Mouse (Mus musculus): ENCODE data around the gene Btk.
A peak's percentile ranks its signal among the peaks of the same experiment; 100 is the strongest.

Btk gene

DNA sequence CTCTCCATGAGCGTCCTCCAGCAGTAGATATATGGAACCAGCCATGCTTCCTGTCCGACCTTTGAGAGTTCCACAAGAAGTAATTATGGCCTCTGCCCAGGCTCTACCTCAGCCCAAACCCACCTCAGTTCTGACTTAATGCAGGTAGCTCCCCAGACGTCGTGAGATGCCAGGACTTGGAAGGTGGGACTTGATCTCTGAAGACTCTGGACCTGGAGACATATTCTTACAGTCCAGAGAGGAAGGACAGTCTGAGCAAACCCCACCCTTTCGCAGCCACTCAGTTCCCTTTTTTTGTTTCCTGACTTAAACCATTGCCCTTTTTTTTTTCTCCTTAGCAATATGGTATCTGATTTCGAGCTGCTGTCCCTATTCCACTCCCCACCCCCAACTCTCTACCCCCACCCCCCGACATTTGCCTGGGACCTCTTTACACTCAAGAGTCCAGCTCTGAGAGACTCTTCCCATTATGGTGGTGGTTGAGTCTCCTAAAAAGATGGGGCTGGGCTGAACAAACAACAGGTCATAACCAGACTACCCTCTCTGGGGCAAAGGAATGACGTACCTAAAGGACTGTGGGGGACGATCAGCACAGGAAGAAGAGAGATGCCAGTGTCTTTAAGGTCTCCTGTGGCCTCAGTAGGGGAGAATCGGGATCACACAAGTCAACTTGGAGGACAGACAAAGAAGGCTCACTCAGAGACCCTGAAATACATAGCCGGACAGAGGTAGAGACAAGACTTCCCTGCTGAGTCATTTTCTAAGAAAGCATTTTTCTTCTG is at the start of gene Btk:
Gene Btk, minus strand, starts transcription at position 683 of the 782 bp plus-strand sequence.
- no peak for DNase-seq (ENCODE audit: low spot score in 2 of 2)

DNA sequence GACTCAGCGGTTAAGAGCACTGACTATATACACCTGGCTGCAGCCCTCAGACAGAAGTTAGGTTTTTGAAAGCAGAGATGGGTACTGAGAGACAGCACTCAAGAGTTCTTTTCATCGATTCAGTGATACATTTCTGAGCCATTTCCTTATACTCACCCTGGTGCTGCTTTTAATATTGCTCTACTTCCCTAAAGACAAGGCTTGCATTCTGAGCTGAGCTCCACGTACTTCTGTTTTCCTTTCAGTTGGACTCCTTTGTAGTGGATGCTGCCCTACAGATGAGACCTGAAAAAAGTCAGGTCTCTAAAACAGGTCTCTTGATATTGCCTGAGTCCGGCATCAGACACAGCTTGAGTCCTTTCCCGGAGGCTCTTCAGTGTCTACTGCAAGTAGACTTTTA is 49.3 kb upstream of the Btk start:
- DNase-seq (ENCODE audit: low spot score in 2 of 2) = no peak

DNA sequence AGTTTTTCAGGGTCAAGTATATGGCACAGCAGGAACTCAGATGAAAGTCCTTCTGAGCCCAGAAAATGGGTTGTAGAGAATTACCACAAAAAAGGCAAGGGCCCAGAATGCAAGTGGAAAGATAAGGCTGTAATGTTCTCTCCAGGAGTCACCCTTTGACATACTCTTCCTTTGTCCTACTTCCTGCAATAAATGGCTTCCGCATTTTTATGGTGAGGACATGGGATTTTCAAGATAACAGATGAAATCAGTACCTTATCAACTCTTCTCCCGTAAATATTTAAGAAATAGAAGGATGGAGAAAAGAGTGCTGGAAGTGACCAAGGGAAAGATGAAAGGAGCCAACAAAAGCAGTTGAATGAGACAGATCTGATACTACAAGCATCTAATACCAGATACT is 44.8 kb upstream of the Btk start:
- no peak for DNase-seq (ENCODE audit: low spot score in 2 of 2)

GRCm38 (mm10) chrX:134623350-134623749 is 40.0 kb upstream of the Btk start:
- no peak for DNase-seq (ENCODE audit: low spot score in 2 of 2)

DNA sequence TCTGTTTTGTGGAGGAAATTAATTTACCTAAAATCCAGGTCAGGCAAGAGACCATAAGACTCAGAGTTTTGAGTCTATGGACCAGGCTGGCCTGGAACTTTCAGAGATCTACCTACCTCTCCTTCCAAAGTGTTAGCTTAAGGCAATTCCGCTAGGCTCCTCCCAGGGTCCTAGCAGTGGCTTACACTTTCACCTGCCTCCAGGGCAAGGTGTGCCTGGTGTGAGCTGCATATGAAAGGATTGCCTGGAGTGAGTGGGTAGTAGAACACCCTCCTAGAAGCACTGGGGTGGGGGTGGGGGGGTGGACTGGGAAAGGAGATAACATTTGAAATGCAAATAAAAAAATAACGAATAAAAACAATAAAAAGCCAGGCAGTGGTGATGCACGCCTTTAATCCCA is 38.3 kb upstream of the Btk start:
- no peak for DNase-seq (ENCODE audit: low spot score in 2 of 2)

- no peak for DNase-seq (ENCODE audit: low spot score in 2 of 2)
These were observed 37.0 kb upstream of the Btk start for GRCm38 (mm10) chrX:134620254-134620865.

GRCm38 (mm10) chrX:134619695-134620094 is 36.3 kb upstream of the Btk start:
- DNase-seq (ENCODE audit: low spot score in 2 of 2) = no peak

DNA sequence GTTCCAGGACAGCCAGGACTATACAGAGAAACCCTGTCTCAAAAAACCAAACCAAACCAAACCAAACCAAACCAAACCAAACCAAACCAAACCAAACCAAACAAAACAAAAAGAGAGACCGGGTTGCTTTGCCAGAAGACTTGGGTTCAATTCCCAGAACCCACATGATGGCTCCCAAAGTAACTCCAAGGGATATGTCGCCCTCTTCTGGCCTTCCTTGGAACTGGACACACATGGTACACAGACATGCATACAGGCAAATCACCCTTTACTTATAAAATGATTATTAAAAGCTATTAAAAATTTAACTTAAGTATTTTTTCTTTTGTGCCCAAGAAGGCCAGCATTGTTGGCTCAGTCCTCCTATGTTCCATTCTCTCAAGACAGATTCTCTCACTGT is 30.9 kb upstream of the Btk start:
- DNase-seq (ENCODE audit: low spot score in 2 of 2) = peak; percentile 9 to 33

GRCm38 (mm10) chrX:134612285-134612959 is 29.1 kb upstream of the Btk start:
- DNase-seq (ENCODE audit: low spot score in 2 of 2) = peak; percentile 5 to 6

DNA sequence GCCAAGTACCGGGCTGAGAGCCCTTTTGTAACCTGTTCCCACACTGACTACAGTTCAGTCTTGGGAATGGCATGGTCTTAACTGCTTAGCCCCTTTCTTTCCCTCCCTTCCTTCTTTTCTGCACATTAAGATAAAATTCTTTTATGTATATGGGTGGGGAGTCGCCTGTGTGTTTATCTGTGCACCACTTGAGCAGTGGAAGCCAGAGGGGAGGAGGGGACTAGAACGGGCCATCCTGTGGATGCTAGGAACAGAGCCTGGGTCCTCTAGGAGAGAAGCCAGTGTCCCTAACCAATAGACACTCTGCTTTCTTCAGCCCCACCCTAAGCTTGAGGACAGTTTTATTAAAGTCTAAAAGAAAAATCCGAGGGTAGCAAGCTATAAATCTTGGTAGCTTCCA is 27.6 kb upstream of the Btk start:
- no peak for DNase-seq (ENCODE audit: low spot score in 2 of 2)

DNA sequence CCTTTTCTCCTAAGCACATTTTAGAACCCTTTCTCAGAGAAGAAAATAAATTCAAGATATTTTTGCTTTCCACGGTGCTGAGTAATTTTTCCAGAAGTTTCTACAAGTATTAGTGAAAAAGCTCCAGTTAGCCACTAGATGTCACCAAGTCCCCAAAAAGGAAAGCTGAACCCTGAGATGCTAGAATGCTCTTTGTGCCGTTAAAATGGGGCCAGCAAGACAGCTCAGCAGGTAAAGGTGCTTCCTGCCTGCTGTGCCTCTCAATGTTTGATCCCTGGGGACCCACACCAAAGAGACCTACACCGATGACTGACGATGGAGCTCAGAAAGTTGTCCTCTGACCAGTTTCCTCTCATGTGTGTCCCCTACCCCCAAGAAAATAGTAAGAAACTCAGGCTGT is 26.1 kb upstream of the Btk start:
- DNase-seq (ENCODE audit: low spot score in 2 of 2) = no peak

DNA sequence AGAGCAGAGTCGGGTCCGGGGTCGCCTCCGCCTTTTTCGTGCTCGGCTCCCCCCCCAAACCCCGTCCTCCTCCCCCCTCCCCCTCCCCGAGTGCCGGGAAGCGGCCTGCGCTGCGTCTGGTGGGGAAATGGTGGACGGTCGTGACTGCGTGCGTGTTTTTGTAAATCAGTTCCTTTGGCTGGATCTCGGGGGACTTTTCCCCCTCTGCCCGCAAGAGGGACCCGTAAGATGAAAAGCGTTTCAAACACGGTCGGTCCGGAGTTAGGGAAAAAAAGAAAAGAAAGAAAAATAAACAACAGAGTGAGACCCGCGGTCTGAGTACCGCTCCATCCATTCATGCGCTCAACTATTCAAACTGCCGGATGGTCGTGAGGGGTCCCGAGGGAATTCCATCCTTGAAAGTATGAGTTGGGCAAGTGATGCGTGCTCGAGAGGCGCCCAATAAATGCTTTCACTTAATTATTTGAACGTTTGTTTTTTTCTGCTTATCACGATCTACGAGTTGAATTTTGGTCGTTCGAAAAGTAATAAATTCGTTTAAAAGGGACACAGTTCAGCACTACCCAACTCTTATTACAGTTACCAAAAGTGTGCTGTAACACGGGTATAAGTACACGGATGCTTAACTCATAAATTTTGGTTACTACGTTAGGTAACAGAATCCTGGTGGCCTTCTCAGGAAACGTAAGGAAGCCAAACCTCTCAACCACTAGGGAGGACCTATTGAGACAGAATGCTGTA is 18.2 kb upstream of the Btk start:
- DNase-seq (ENCODE audit: low spot score in 2 of 2) = no peak

GRCm38 (mm10) chrX:134600659-134601379 is 17.4 kb upstream of the Btk start, which contains the start of the genes Gla and Hnrnph2:
TSS of gene Gla (minus strand) at chrX:134601125.
TSS of gene Hnrnph2 (plus strand) at chrX:134601179.
- DNase-seq (ENCODE audit: low spot score in 2 of 2) = peak; percentile 62 to 78

- no peak for DNase-seq (ENCODE audit: low spot score in 2 of 2)
These were observed 16.7 kb upstream of the Btk start for GRCm38 (mm10) chrX:134599922-134600565.

DNA sequence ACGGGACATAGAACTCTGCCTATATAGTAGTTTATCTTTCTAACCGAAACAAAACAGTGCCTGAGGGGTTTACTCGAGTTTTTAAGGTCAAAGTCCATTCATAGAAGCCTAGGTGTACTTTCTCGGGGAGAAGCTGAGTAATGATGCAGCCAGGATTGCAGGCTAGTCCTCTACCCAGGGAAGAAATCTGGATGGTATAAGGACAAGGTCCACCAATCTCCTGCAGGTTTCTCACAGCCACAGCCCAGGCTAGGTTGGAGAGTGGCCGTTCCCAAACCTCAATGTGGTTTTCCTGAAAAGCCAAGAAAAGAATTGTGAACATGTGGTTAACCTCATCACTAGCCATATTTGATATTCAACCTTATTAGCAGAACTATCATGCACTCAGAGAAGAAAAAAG is 6.5 kb upstream of the Btk start:
- DNase-seq (ENCODE audit: low spot score in 2 of 2) = no peak

DNA sequence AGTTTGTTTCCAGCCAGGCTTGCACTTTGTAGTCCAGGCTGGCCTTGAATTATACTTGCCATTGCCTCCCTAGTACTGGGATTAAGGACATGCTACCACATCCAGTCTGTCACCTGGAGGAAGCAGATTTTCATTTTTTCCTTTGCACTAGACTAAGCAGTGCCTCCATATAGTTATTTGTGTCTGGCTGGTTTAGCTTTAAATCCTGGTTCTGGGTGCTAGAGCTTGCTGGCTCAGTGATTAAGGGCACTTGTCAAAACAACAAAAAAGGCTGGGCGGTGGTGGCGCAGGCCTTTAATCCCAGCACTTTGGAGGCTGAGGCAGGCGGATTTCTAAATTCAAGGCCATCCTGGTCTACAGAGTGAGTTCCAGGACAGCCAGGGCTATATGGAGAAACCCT is 5.6 kb upstream of the Btk start:
- no peak for DNase-seq (ENCODE audit: low spot score in 2 of 2)

DNA sequence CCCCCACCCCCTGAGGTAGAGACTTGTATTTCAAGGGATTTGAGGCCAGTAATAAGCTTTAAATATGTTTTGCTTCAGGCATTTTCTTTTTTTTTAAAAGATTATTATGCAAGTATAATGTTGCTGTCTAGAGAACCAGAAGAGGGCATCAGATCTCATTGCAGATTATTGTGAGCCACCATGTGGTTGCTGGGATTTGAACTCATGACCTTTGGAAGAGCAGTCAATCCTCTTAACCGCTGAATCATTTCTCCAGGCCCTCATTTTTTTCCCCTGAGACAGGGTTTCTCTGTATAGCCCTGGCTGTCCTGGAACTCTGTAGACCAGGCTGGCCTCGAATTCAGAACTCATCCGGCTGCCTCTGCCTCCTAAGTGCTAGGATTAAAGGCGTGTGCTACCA is 4.9 kb upstream of the Btk start:
- DNase-seq (ENCODE audit: low spot score in 2 of 2) = no peak

- no peak for DNase-seq (ENCODE audit: low spot score in 2 of 2)
These were observed 3.1 kb upstream of the Btk start for GRCm38 (mm10) chrX:134586447-134586846.

DNA sequence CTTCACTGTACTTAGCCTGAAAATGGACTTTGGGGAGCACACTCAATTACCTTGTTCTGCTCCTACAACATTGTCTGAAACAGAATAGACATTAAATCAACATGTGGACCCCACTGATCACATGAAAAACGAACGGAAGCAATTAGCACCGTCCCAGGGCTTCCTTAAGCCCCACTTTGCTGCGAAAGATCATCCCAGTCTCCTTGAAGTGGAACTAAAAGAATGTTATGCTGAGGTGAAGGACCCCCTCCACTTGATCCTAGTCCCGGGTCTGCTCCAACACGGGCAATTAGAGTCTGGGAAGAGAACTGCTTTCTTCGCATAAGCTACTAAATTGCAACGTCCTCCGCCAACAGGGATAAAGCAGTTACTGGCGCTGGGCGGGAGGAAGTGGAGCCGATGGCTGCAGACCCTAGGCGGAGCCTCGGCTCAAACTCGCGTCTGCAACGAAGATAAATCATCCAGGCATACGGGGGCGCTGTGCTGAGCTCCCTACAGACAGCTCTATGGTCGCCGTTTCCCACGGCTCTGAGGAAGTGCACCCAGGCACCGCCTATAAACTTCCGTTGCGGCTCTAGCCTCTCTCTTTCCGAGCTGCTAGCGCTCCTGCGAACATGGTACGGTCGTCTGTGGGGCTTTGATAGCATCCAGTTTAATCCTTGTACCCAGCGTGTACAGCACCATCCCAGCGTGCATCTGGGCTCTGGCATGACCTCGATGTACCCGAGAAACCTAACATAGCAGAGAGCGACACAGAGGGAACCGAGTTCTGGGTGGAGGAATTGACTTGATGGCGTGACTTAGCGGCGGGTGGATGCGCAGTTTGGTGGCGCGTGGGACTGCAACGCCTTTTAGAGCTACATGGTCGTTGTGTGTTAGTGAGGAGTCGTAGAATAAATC is 2.0 kb upstream of the Btk start, which contains the start of gene Rpl36a:
Gene Rpl36a, plus strand, starts transcription at position 552 of the 900 bp plus-strand sequence.
- DNase-seq (ENCODE audit: low spot score in 2 of 2) = peak; percentile 79 to 91

DNA sequence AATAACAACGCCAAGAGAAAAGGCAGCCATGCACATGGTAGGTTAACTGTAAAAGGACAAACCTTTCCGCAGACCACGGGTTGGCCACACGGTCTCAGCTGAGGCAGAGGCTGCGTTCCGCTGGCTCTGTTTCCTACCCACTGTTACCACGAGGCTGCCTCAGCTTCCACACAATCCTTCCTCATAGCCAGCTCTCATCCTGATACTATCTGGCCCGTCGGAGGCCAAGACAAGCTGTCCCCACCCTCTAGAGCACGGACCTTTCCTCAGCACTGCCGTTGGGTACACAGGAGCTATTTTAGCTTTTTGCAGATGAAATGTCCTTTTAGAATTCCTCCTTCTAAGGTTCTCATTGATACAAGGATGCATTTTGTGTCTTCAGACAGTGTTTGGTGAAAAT is 1.1 kb downstream of the Btk start:
- no peak for DNase-seq (ENCODE audit: low spot score in 2 of 2)

All from spleen, postnatal 14 days (tissue).